Mouse (Mus musculus) lung, embryonic 15.5 days (tissue): Measurements from ENCODE around the gene Junb. TPM values are rescaled to one million over a fixed set of nuclear protein-coding genes. Genes with fewer than 3 reads are reported as not detected.
A peak's percentile ranks its signal among the peaks of the same experiment; 100 is the strongest.

Experiments used
- ATAC-seq: fragments of 200-750 bp; cut with Nextera tagmentation; 2 replicates; pipeline ENCODE4 v1.8.0; 2017; ENCODE audit warnings: moderate number of reproducible peaks, borderline replicate concordance; ENCODE audit not compliant: low FRiP score, low TSS enrichment; ENCODE audit errors: extremely low read depth
- H3K27ac ChIP-seq: fragments of 300-500 bp; sonication (generic); 2 replicates; pipeline ENCODE4 v1.5.1; 2015; ENCODE audit warnings: moderate library complexity, mild to moderate bottlenecking, inconsistent platforms
- H3K27me3 ChIP-seq: fragments of 300-500 bp; sonication (generic); 2 replicates; pipeline ENCODE4 v1.6.1; 2015; ENCODE audit warnings: inconsistent platforms
- H3K36me3 ChIP-seq: fragments of 300-500 bp; sonication (generic); 2 replicates; pipeline ENCODE4 v1.6.1; 2015; ENCODE audit warnings: inconsistent platforms
- H3K4me1 ChIP-seq: fragments of 300-500 bp; sonication (generic); 2 replicates; pipeline ENCODE4 v1.6.1; 2015; ENCODE audit warnings: inconsistent platforms
- H3K4me2 ChIP-seq: fragments of 300-500 bp; sonication (generic); 2 replicates; pipeline ENCODE4 v1.6.1; 2015; ENCODE audit warnings: inconsistent platforms, mild to moderate bottlenecking, moderate library complexity
- H3K4me3 ChIP-seq: fragments of 300-500 bp; sonication (generic); 2 replicates; pipeline ENCODE4 v1.5.1; 2015; ENCODE audit warnings: mild to moderate bottlenecking, inconsistent platforms
- H3K9ac ChIP-seq: fragments of 300-500 bp; sonication (generic); 2 replicates; pipeline ENCODE4 v1.6.1; 2015; ENCODE audit warnings: inconsistent platforms
- H3K9me3 ChIP-seq: fragments of 300-500 bp; sonication (generic); 2 replicates; pipeline ENCODE4 v1.6.1; 2016; ENCODE audit warnings: inconsistent platforms
- WGBS: fragments of 180-500 bp; shearing (Covaris S2); methylation state at CpG from one replicate; pipeline ENCODE4 v1.1.7; 2015; 5-methylcytosine and 5-hydroxymethylcytosine counted together
- microRNA-seq: library from miRNA; unstranded; fragments of <30 nt; microRNA quantifications from one replicate; pipeline ENCODE4, GENCODE M21; 2016
- polyA plus RNA-seq: library from polyadenylated mRNA; unstranded; fragments of >200 nt; fragmentation: Nextera tagmentation; extraction: Ambion mirVana; gene quantifications from 2 replicates; pipeline ENCODE4 v1.2.1, GENCODE M21; 2015

Junb gene
- polyA plus RNA-seq, 1 experiment from 2014 or later, result 20.5 TPM

GRCm38 (mm10) chr8:84930582-84930981, 47.9 kb downstream of the Junb start:
- ATAC-seq, result no peak
- H3K9me3 ChIP-seq, result no peaks in the 10 kb centered on the region
- peaks cover 60% of the 10 kb centered on the region for H3K27me3 ChIP-seq
- H3K9ac ChIP-seq, result no peak overlapping the region
- no peak overlapping the region for H3K27ac ChIP-seq
- no peaks in the 10 kb centered on the region for H3K36me3 ChIP-seq
- 82% methylated on average over 13 of the region's 13 CpGs for WGBS
- H3K4me1 ChIP-seq, result peaks cover 11% of the 10 kb centered on the region; the same call in 1 of the 2 replicates
- H3K4me2 ChIP-seq, result no peak overlapping the region
- no peak overlapping the region for H3K4me3 ChIP-seq

- Histone ChIP-seq H3K27ac (no peak overlapping the region), H3K9ac (no peak overlapping the region), H3K4me1 (peaks cover 8% of the 10 kb centered on the region; the same call in 1 of the 2 replicates), H3K9me3 (no peaks in the 10 kb centered on the region), H3K4me2 (peak overlapping the region; percentile 69), H3K36me3 (no peaks in the 10 kb centered on the region), H3K4me3 (peak overlapping the region; percentile 32), H3K27me3 (peaks cover 44% of the 10 kb centered on the region)
- 2% methylated on average over 48 of the region's 52 CpGs for WGBS
- ATAC-seq, result peak; percentile 58; the same call in 1 of the 2 replicates
Observed at GRCm38 (mm10) chr8:84928456-84929306, 49.8 kb downstream of the Junb start.

DNA sequence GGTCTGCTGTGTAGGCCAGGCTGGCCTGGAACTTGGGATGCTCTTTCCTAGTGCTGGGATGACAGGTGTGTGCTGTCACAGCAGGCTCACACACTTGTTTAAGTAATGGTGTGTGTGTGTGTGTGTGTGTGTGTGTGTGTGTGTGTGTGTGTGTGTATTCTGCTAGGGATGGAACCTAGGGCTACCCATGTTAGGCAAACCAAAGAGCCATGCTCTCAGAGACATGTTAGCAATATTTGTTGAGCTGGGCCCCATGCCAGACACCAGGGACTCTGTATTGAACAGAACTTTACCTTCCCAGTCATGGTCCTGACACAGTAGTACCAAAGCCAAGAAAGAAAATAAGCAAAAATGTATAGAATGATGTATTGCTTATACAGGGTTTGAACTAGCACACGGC, 51.0 kb downstream of the Junb start:
- peaks cover 45% of the 10 kb centered on the region for H3K27me3 ChIP-seq
- ATAC-seq, result no peak
- H3K9ac ChIP-seq, result no peak overlapping the region
- WGBS, result 61% methylated on average over 1 of the region's 1 CpGs
- H3K36me3 ChIP-seq, result no peaks in the 10 kb centered on the region
- H3K4me3 ChIP-seq, result no peak overlapping the region
- H3K4me2 ChIP-seq, result no peak overlapping the region
- no peaks in the 10 kb centered on the region for H3K9me3 ChIP-seq
- H3K27ac ChIP-seq, result no peak overlapping the region
- H3K4me1 ChIP-seq, result peaks cover 8% of the 10 kb centered on the region; the same call in 1 of the 2 replicates

DNA sequence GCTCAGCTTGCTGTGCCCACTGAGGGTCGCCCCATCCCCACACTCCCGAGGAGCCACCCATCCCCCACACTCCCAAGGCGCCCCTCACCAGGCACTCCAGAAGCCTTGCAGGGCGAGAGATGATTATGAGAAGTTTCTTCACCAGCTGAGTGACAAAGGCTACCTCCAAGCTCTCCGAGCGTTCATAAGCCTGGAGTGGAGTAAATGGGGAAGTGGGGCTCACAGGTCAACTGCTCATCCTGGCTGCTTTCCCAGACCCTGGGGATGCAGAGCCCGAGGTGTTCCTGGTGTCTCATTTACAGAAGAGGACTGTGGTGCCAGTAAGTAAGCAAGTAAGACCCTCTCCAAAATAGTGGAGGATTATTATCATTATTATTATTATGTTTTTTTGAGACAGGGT, 53.0 kb downstream of the Junb start:
- WGBS, result 46% methylated on average over 7 of the region's 7 CpGs
- no peaks in the 10 kb centered on the region for H3K36me3 ChIP-seq
- H3K4me3 ChIP-seq, result no peak overlapping the region
- peaks cover 30% of the 10 kb centered on the region for H3K27me3 ChIP-seq
- no peak for ATAC-seq
- no peak overlapping the region for H3K27ac ChIP-seq
- no peak overlapping the region for H3K4me2 ChIP-seq
- peaks cover 8% of the 10 kb centered on the region; the same call in 1 of the 2 replicates for H3K4me1 ChIP-seq
- no peak overlapping the region for H3K9ac ChIP-seq
- no peaks in the 10 kb centered on the region for H3K9me3 ChIP-seq

Small RNA genes within 50 kb of the gene (microRNA-seq; reads per million reads assigned to microRNA genes)
- gene Gm24197, result not detected

Other genes with a start within 250 kb of the Junb start
- 39.2 and 42.7 TPM in 2 replicates for gene Nfix, start 178.4 kb downstream of the Junb start, polyA plus RNA-seq
- gene Dand5, start 155.9 kb downstream of the Junb start, polyA plus RNA-seq, result 6.0 and 6.3 TPM in 2 replicates
- gene Gadd45gip1, start 147.2 kb downstream of the Junb start, polyA plus RNA-seq, result 43.4 and 47.0 TPM in 2 replicates
- gene Rad23a, start 138.1 kb downstream of the Junb start, polyA plus RNA-seq, result 112 and 127 TPM in 2 replicates
- 1,037 and 1,080 TPM in 2 replicates for gene Calr, start 131.8 kb downstream of the Junb start, polyA plus RNA-seq
- 96.9 and 98.9 TPM in 2 replicates for gene Farsa, start 121.7 kb downstream of the Junb start, polyA plus RNA-seq
- gene Syce2, start 106.6 kb downstream of the Junb start, polyA plus RNA-seq, result 69.6 and 72.1 TPM in 2 replicates
- 34.9 and 35.7 TPM in 2 replicates for gene Gcdh, start 84.8 kb downstream of the Junb start, polyA plus RNA-seq
- 1.6 and 3.1 TPM in 2 replicates for gene Klf1, start 76.8 kb downstream of the Junb start, polyA plus RNA-seq
- gene Dnase2a, start 70.2 kb downstream of the Junb start, polyA plus RNA-seq, result 14.8 and 15.4 TPM in 2 replicates
- gene Mast1, start 41.4 kb downstream of the Junb start, polyA plus RNA-seq, result 0.49 TPM in 2 replicates
- 0.12 and 0.13 TPM in 2 replicates for gene Rtbdn, start 31.7 kb downstream of the Junb start, polyA plus RNA-seq
- gene Gm49661, start 9.3 kb downstream of the Junb start, polyA plus RNA-seq, result not detected in 2 replicates
- 727 and 733 TPM in 2 replicates for gene Prdx2, start 9.1 kb downstream of the Junb start, polyA plus RNA-seq
- 114 and 120 TPM in 2 replicates for gene Rnaseh2a, start 9.0 kb downstream of the Junb start, polyA plus RNA-seq
- 23.2 and 23.9 TPM in 2 replicates for gene Hook2, start 11.9 kb upstream of the Junb start, polyA plus RNA-seq
- not detected in 2 replicates for gene Best2, start 35.8 kb upstream of the Junb start, polyA plus RNA-seq
- 124 and 128 TPM in 2 replicates for gene Asna1, start 46.6 kb upstream of the Junb start, polyA plus RNA-seq
- gene Trir, start 48.1 kb upstream of the Junb start, polyA plus RNA-seq, result 107 and 118 TPM in 2 replicates
- 29.1 and 32.3 TPM in 2 replicates for gene Tnpo2, start 58.2 kb upstream of the Junb start, polyA plus RNA-seq
- gene Fbxw9, start 81.3 kb upstream of the Junb start, polyA plus RNA-seq, result 27.9 and 28.4 TPM in 2 replicates
- not detected in 2 replicates for gene Gm5741, start 89.3 kb upstream of the Junb start, polyA plus RNA-seq
- 54.4 and 56.8 TPM in 2 replicates for gene Dhps, start 93.0 kb upstream of the Junb start, polyA plus RNA-seq
- gene Wdr83os, start 102.0 kb upstream of the Junb start, polyA plus RNA-seq, result 140 and 145 TPM in 2 replicates
- gene Wdr83, start 102.6 kb upstream of the Junb start, polyA plus RNA-seq, result 44.3 and 44.7 TPM in 2 replicates
- gene Man2b1, start 104.6 kb upstream of the Junb start, polyA plus RNA-seq, result 35.9 and 40.1 TPM in 2 replicates
- 2.9 and 3.0 TPM in 2 replicates for gene Zfp791, start 144.4 kb upstream of the Junb start, polyA plus RNA-seq
- not detected in 2 replicates for gene Cks1brt, start 173.2 kb upstream of the Junb start, polyA plus RNA-seq
- not detected in 2 replicates for gene Olfr371, start 247.3 kb upstream of the Junb start, polyA plus RNA-seq